Mouse (Mus musculus): ENCODE measurements around the gene Gm49403. TPM values are rescaled to one million over a fixed set of nuclear protein-coding genes. Genes with fewer than 3 reads are reported as not detected.

Gene Gm49403
- polyA plus RNA-seq, 1 experiment, result not detected

DNA sequence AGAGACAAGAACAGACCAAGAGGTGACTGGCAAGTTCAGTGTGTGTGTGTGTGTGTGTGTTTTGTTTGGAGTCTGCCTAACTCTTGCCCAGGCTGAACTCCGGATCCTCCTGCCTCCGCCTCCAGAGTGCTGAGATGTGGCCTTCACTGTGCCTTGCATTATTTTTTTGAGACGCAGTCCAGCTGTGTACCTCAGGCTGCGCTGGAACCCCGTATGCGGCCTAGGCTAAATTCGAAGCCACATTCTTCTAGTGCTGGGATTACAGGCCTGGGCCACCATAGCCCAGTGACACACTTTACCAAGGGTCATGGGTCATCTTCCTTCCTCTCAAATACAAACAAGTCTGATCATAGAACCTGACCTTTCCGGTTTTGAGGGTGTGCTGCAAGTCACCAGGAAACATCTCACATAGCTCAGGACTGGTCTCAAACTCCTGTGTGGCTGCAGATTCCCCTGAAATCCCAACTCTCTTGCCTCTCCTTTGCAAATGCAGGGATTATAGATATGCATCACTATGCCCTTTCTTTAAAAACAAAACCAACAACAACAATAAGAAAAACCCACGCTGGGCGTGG lies 11.4 kb upstream of the Gm49403 start:
- H3K79me2 ChIP-seq (ENCODE audit: control insufficient read depth, insufficient read depth), result peaks cover 23% of the 10 kb centered on the region
- H3ac ChIP-seq (ENCODE audit: control insufficient read depth, insufficient read length, low read depth), result peak overlapping the region; percentile 98
- no peaks in the 10 kb centered on the region for H3K27me3 ChIP-seq (ENCODE audit: control insufficient read depth, insufficient read depth, insufficient read length)
- TF ChIP-seq CTCF (IDR thresholded peaks at IDR 0.05; ENCODE audit: control insufficient read depth, insufficient read depth, insufficient read length), result no peak
- peaks cover 36% of the 10 kb centered on the region for H3K36me3 ChIP-seq (ENCODE audit: control insufficient read depth, insufficient read depth)
- peak overlapping the region; percentile 84 for H3K4me3 ChIP-seq (ENCODE audit: insufficient read depth, poor library complexity, severe bottlenecking)
- peaks cover 11% of the 10 kb centered on the region for H3K79me3 ChIP-seq (ENCODE audit: low read depth)

DNA sequence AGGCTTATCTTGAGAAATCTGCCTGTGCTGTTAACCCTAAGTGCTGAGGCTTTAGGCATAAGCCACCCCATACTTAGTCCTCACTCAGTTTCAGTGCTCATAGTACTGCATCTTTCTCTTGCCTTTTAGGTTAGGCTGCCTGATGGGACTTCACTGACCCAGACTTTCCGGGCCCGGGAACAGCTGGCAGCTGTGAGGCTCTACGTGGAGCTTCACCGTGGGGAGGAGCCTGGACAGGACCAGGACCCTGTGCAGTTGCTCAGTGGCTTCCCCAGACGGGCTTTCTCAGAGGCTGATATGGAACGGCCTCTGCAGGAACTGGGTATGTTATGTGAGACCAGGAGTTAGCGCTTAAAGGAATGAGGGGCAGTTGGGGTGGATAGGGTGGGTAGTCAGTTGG lies 8.7 kb upstream of the Gm49403 start:
- peaks cover 23% of the 10 kb centered on the region for H3K79me2 ChIP-seq (ENCODE audit: control insufficient read depth, insufficient read depth)
- H3K27me3 ChIP-seq (ENCODE audit: control insufficient read depth, insufficient read depth, insufficient read length), result no peaks in the 10 kb centered on the region
- no peak overlapping the region for H3K4me3 ChIP-seq (ENCODE audit: insufficient read depth, poor library complexity, severe bottlenecking)
- TF ChIP-seq CTCF (IDR thresholded peaks at IDR 0.05; ENCODE audit: control insufficient read depth, insufficient read depth, insufficient read length), result no peak
- TF ChIP-seq CEBPB (IDR thresholded peaks at IDR 0.05; ENCODE audit: low read depth), result no peak
- H3K36me3 ChIP-seq (ENCODE audit: control insufficient read depth, insufficient read depth), result peaks cover 42% of the 10 kb centered on the region
- H3ac ChIP-seq (ENCODE audit: control insufficient read depth, insufficient read length, low read depth), result no peak overlapping the region
- H3K79me3 ChIP-seq (ENCODE audit: low read depth), result peaks cover 11% of the 10 kb centered on the region

DNA sequence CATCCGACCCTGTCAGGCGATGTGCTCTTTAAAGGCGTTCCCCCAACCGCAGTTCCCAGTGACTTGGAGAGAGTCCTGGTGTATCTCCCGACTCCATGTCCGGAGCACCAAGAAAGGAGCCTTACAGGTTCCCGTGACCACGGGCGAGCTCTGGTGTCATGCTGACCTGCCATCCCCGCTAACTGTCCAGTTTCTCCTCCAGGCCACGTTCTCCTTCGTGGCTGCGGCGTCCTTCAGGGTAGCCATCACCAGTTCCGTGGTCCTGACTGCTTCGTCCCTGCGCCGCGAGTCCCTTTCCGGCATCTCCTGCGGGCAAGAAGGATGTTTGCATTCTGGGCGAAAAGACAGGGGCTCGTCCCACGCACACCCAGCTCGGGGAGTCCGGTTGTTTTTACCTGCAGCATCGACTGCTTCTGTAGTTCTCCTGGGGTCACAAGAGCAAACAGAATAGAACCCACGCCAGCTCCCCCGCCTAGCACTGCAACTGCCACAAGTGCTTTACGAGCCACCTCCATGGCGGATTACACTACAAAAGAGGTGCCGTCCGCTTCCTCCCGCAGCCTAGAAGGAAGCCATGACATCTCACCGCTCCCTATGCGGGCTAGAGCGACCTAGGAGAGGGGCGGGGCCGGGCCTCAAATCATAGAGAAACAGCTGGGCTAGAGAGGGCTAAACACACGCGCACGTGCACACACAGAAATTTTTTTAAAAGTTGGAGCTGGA lies 3.3 kb upstream of the Gm49403 start, which contains the start of gene Uqcc3:
Uqcc3 (minus strand) TSS at position 613 of the 723 bp plus-strand sequence.
- Histone ChIP-seq H3K79me3 (ENCODE audit: low read depth) (no peaks in the 10 kb centered on the region), H3K27me3 (ENCODE audit: control insufficient read depth, insufficient read depth, insufficient read length) (no peaks in the 10 kb centered on the region), H3K4me3 (ENCODE audit: insufficient read depth, poor library complexity, severe bottlenecking) (peak within 1 kb of the TSS; percentile 57), H3K79me2 (ENCODE audit: control insufficient read depth, insufficient read depth) (no peaks in the 10 kb centered on the region), H3K36me3 (ENCODE audit: control insufficient read depth, insufficient read depth) (peaks cover 17% of the 10 kb centered on the region), H3ac (ENCODE audit: control insufficient read depth, insufficient read length, low read depth) (peak within 1 kb of the TSS; percentile 88)
- TF ChIP-seq MYOD1 (IDR thresholded peaks at IDR 0.05; ENCODE audit: control insufficient read depth, insufficient read length, low read depth), result no peak
- TF ChIP-seq CEBPB (IDR thresholded peaks at IDR 0.05; ENCODE audit: low read depth), result no peak
- no peak for TF ChIP-seq CTCF (IDR thresholded peaks at IDR 0.05; ENCODE audit: control insufficient read depth, insufficient read depth, insufficient read length)
- peak; percentile 68 for TF ChIP-seq USF1 (IDR thresholded peaks at IDR 0.05; ENCODE audit: low read depth)
- no peak for TF ChIP-seq FOSL1 (IDR thresholded peaks at IDR 0.05; ENCODE audit: insufficient read depth, low read length, poor library complexity, severe bottlenecking)
- peak; percentile 96 for TF ChIP-seq MAX (IDR thresholded peaks at IDR 0.05)
- no peak for TF ChIP-seq MYOG (IDR thresholded peaks at IDR 0.05; ENCODE audit: control insufficient read depth, extremely low read depth, insufficient read length)

DNA sequence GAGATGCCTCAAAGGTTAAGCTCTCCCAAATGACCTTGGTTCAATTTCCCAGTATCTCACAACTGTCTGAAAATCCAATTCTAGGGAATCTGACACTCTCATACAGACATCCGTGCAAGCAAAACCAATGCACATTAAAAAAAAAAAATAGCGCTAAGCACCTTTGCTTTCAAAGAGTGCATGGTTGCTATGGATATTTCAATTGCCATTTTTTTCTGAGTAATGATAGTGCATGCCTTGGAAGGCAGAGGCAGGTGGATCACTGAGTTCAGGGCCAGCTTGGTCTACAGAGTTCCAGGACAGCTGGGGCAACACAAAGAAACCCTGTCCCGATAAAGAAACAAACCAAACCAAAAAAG lies 2.7 kb upstream of the Gm49403 start:
- H3K79me3 ChIP-seq (ENCODE audit: low read depth), result no peaks in the 10 kb centered on the region
- no peaks in the 10 kb centered on the region for H3K79me2 ChIP-seq (ENCODE audit: control insufficient read depth, insufficient read depth)
- peak overlapping the region; percentile 26 for H3ac ChIP-seq (ENCODE audit: control insufficient read depth, insufficient read length, low read depth)
- H3K4me3 ChIP-seq (ENCODE audit: insufficient read depth, poor library complexity, severe bottlenecking), result peak overlapping the region; percentile 57
- H3K36me3 ChIP-seq (ENCODE audit: control insufficient read depth, insufficient read depth), result peaks cover 11% of the 10 kb centered on the region
- TF ChIP-seq CEBPB (IDR thresholded peaks at IDR 0.05; ENCODE audit: low read depth) (no peak), MYOD1 (IDR thresholded peaks at IDR 0.05; ENCODE audit: control insufficient read depth, insufficient read length, low read depth) (no peak), USF1 (IDR thresholded peaks at IDR 0.05; ENCODE audit: low read depth) (no peak), MAX (IDR thresholded peaks at IDR 0.05) (no peak), CTCF (IDR thresholded peaks at IDR 0.05; ENCODE audit: control insufficient read depth, insufficient read depth, insufficient read length) (no peak), FOSL1 (IDR thresholded peaks at IDR 0.05; ENCODE audit: insufficient read depth, low read length, poor library complexity, severe bottlenecking) (no peak), MYOG (IDR thresholded peaks at IDR 0.05; ENCODE audit: control insufficient read depth, extremely low read depth, insufficient read length) (no peak)
- H3K27me3 ChIP-seq (ENCODE audit: control insufficient read depth, insufficient read depth, insufficient read length), result no peaks in the 10 kb centered on the region

DNA sequence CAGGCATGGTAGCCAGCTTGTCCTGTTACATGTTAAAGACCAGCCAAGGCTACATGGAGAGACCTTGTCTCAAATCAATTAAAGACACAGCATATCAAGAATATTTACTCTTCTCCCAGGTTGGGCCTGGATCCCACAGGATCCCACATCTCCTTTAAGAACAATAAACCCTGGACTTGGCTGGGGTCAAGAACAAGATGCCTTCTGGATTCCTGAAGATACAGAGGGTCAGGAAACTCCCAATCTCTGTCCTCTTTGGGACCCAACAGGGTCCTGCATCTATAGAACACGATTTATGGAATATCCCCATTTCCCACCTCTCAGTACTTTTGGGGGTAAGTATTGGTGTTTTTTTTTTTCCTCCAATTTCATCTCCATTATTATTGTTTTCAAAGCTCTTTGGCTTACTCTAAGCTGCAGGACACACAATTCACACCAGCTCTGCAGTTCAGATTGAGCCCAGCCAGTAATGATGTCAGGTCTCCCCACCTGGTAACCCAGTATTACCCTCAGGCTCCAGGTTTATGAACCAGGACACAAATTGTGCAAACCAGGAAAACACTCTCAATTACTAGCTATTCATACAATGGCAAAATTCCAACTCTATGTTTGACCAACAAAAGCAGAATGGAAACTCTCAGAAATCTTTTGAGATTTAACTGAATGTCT lies 3.3 kb downstream of the Gm49403 start:
- peaks cover 43% of the 10 kb centered on the region for H3K79me2 ChIP-seq (ENCODE audit: control insufficient read depth, insufficient read depth)
- H3K27me3 ChIP-seq (ENCODE audit: control insufficient read depth, insufficient read depth, insufficient read length), result no peaks in the 10 kb centered on the region
- peak overlapping the region; percentile 18 for H3ac ChIP-seq (ENCODE audit: control insufficient read depth, insufficient read length, low read depth)
- H3K36me3 ChIP-seq (ENCODE audit: control insufficient read depth, insufficient read depth), result peaks cover 28% of the 10 kb centered on the region
- no peak for TF ChIP-seq CEBPB (IDR thresholded peaks at IDR 0.05; ENCODE audit: low read depth)
- TF ChIP-seq MAX (IDR thresholded peaks at IDR 0.05), result no peak
- TF ChIP-seq MYOG (IDR thresholded peaks at IDR 0.05; ENCODE audit: control insufficient read depth, extremely low read depth, insufficient read length), result no peak
- TF ChIP-seq MYOD1 (IDR thresholded peaks at IDR 0.05; ENCODE audit: control insufficient read depth, insufficient read length, low read depth), result no peak
- no peak for TF ChIP-seq USF1 (IDR thresholded peaks at IDR 0.05; ENCODE audit: low read depth)
- TF ChIP-seq CTCF (IDR thresholded peaks at IDR 0.05; ENCODE audit: control insufficient read depth, insufficient read depth, insufficient read length), result no peak
- no peak for TF ChIP-seq FOSL1 (IDR thresholded peaks at IDR 0.05; ENCODE audit: insufficient read depth, low read length, poor library complexity, severe bottlenecking)
- H3K4me3 ChIP-seq (ENCODE audit: insufficient read depth, poor library complexity, severe bottlenecking), result peak overlapping the region; percentile 76
- H3K79me3 ChIP-seq (ENCODE audit: low read depth), result peaks cover 16% of the 10 kb centered on the region
